Mouse (Mus musculus): Measurements from ENCODE around the gene Thsd4. TPM values are rescaled to one million over a fixed set of nuclear protein-coding genes. Genes with fewer than 3 reads are reported as not detected.

The Thsd4 gene
- polyA plus RNA-seq, 1 experiment from 2014 or later = 3.4 TPM

- Histone ChIP-seq H3K36me3 (ENCODE audit: insufficient read depth, low read length) (no peaks in the 10 kb centered on the region), H3K27me3 (replicated peaks; ENCODE audit: insufficient read depth, low read length) (no peaks in the 10 kb centered on the region), H3K4me1 (ENCODE audit: insufficient read depth, low read depth, low read length) (no peaks in the 10 kb centered on the region), H3K9me3 (ENCODE audit: low read length) (no peaks in the 10 kb centered on the region), H3K4me2 (replicated peaks; ENCODE audit: low read depth, low read length) (no peak overlapping the region), H3K9ac (replicated peaks; ENCODE audit: low read depth) (no peak overlapping the region), H3K27ac (ENCODE audit: low read length) (no peak overlapping the region), H3K4me3 (ENCODE audit: low read depth, low read length) (no peak overlapping the region)
- no peak for ATAC-seq
- 72% methylated on average over 16 of the region's 16 CpGs for WGBS
- no peak for TF ChIP-seq EP300 (IDR thresholded peaks at IDR 0.05)
- no peak for TF ChIP-seq CTCF (IDR thresholded peaks at IDR 0.05)
- no peak for DNase-seq (ENCODE audit: low spot score)
Observed at GRCm38 (mm10) chr9:60491489-60492100, 30.3 kb downstream of the Thsd4 start.

- Histone ChIP-seq H3K9ac (replicated peaks; ENCODE audit: low read depth) (no peak overlapping the region), H3K27me3 (replicated peaks; ENCODE audit: insufficient read depth, low read length) (no peaks in the 10 kb centered on the region), H3K4me3 (ENCODE audit: low read depth, low read length) (no peak overlapping the region), H3K27ac (ENCODE audit: low read length) (no peak overlapping the region), H3K36me3 (ENCODE audit: insufficient read depth, low read length) (no peaks in the 10 kb centered on the region), H3K9me3 (ENCODE audit: low read length) (no peaks in the 10 kb centered on the region), H3K4me2 (replicated peaks; ENCODE audit: low read depth, low read length) (no peak overlapping the region), H3K4me1 (ENCODE audit: insufficient read depth, low read depth, low read length) (no peaks in the 10 kb centered on the region)
- TF ChIP-seq CTCF (IDR thresholded peaks at IDR 0.05) (no peak), EP300 (IDR thresholded peaks at IDR 0.05) (no peak)
- ATAC-seq (no peak), DNase-seq (ENCODE audit: low spot score) (no peak)
- WGBS = 89% methylated on average over 8 of the region's 8 CpGs
Observed at GRCm38 (mm10) chr9:60491079-60491478, 30.8 kb downstream of the Thsd4 start.

- Histone ChIP-seq H3K4me2 (replicated peaks; ENCODE audit: low read depth, low read length) (no peak overlapping the region), H3K27ac (ENCODE audit: low read length) (no peak overlapping the region), H3K27me3 (replicated peaks; ENCODE audit: insufficient read depth, low read length) (no peaks in the 10 kb centered on the region), H3K9ac (replicated peaks; ENCODE audit: low read depth) (no peak overlapping the region), H3K4me3 (ENCODE audit: low read depth, low read length) (no peak overlapping the region), H3K36me3 (ENCODE audit: insufficient read depth, low read length) (no peaks in the 10 kb centered on the region), H3K4me1 (ENCODE audit: insufficient read depth, low read depth, low read length) (no peaks in the 10 kb centered on the region), H3K9me3 (ENCODE audit: low read length) (no peaks in the 10 kb centered on the region)
- DNase-seq (ENCODE audit: low spot score) (no peak), ATAC-seq (no peak)
- WGBS = 54% methylated on average over 4 of the region's 4 CpGs
- TF ChIP-seq EP300 (IDR thresholded peaks at IDR 0.05) (no peak), CTCF (IDR thresholded peaks at IDR 0.05) (no peak)
Observed at GRCm38 (mm10) chr9:60488816-60489215, 33.0 kb downstream of the Thsd4 start.

- Histone ChIP-seq H3K4me2 (replicated peaks; ENCODE audit: low read depth, low read length) (no peak overlapping the region), H3K36me3 (ENCODE audit: insufficient read depth, low read length) (no peaks in the 10 kb centered on the region), H3K9me3 (ENCODE audit: low read length) (no peaks in the 10 kb centered on the region), H3K4me1 (ENCODE audit: insufficient read depth, low read depth, low read length) (0 out of 2 replicates have a peak, but pooled peaks cover 3% of the 10 kb centered on the region), H3K27me3 (replicated peaks; ENCODE audit: insufficient read depth, low read length) (no peaks in the 10 kb centered on the region), H3K27ac (ENCODE audit: low read length) (no peak overlapping the region), H3K9ac (replicated peaks; ENCODE audit: low read depth) (no peak overlapping the region), H3K4me3 (ENCODE audit: low read depth, low read length) (no peak overlapping the region)
- no peak for ATAC-seq
- no peak for TF ChIP-seq CTCF (IDR thresholded peaks at IDR 0.05)
- TF ChIP-seq EP300 (IDR thresholded peaks at IDR 0.05) = no peak
- WGBS = 49% methylated on average over 4 of the region's 4 CpGs
- DNase-seq (ENCODE audit: low spot score) = peak; percentile 32
Observed at GRCm38 (mm10) chr9:60482165-60482564, 39.7 kb downstream of the Thsd4 start.

GRCm38 (mm10) chr9:60480052-60480451 is 41.8 kb downstream of the Thsd4 start:
- no peak overlapping the region for H3K4me3 ChIP-seq (ENCODE audit: low read depth, low read length)
- peak; percentile 84 for DNase-seq (ENCODE audit: low spot score)
- 0 out of 2 replicates have a peak, but pooled peaks cover 3% of the 10 kb centered on the region for H3K4me1 ChIP-seq (ENCODE audit: insufficient read depth, low read depth, low read length)
- TF ChIP-seq EP300 (IDR thresholded peaks at IDR 0.05) (0 out of 2 replicates have a peak, but pooled peaks have one; percentile 10), CTCF (IDR thresholded peaks at IDR 0.05) (no peak)
- no peaks in the 10 kb centered on the region for H3K9me3 ChIP-seq (ENCODE audit: low read length)
- no peak overlapping the region for H3K27ac ChIP-seq (ENCODE audit: low read length)
- no peak overlapping the region for H3K4me2 ChIP-seq (replicated peaks; ENCODE audit: low read depth, low read length)
- no peaks in the 10 kb centered on the region for H3K27me3 ChIP-seq (replicated peaks; ENCODE audit: insufficient read depth, low read length)
- H3K36me3 ChIP-seq (ENCODE audit: insufficient read depth, low read length) = no peaks in the 10 kb centered on the region
- no peak overlapping the region for H3K9ac ChIP-seq (replicated peaks; ENCODE audit: low read depth)
- peak; percentile 75 for ATAC-seq
- WGBS = 53% methylated on average over 3 of the region's 3 CpGs

- H3K4me2 ChIP-seq (replicated peaks; ENCODE audit: low read depth, low read length) = no peak overlapping the region
- no peaks in the 10 kb centered on the region for H3K27me3 ChIP-seq (replicated peaks; ENCODE audit: insufficient read depth, low read length)
- H3K4me3 ChIP-seq (ENCODE audit: low read depth, low read length) = no peak overlapping the region
- 43% methylated on average over 6 of the region's 6 CpGs for WGBS
- no peak for ATAC-seq
- DNase-seq (ENCODE audit: low spot score) = peak; percentile 54
- no peak for TF ChIP-seq CTCF (IDR thresholded peaks at IDR 0.05)
- H3K36me3 ChIP-seq (ENCODE audit: insufficient read depth, low read length) = no peaks in the 10 kb centered on the region
- no peak overlapping the region for H3K9ac ChIP-seq (replicated peaks; ENCODE audit: low read depth)
- H3K4me1 ChIP-seq (ENCODE audit: insufficient read depth, low read depth, low read length) = 0 out of 2 replicates have a peak, but pooled peaks cover 3% of the 10 kb centered on the region
- H3K9me3 ChIP-seq (ENCODE audit: low read length) = no peaks in the 10 kb centered on the region
- no peak overlapping the region for H3K27ac ChIP-seq (ENCODE audit: low read length)
Observed at GRCm38 (mm10) chr9:60478806-60479205, 43.0 kb downstream of the Thsd4 start.
